Mouse (Mus musculus) c-Kit-positive CD71-negative TER-119-negative erythroid progenitor cells, embryonic 14.5 days (primary cell): Measurements from ENCODE around the gene Rtn2.
A peak's percentile ranks its signal among the peaks of the same experiment; 100 is the strongest.

ENCODE experiments used
- DNase-seq: peaks from one replicate; pipeline ENCODE4 v3.0.0-alpha.2; 2013; ENCODE audit warnings: low read depth

Gene Rtn2

GRCm38 (mm10) chr7:19344938-19345471 lies 62.6 kb downstream of the Rtn2 start:
- peak; percentile 90 for DNase-seq
